Mouse (Mus musculus) cortical plate, adult 2 months (tissue): ENCODE measurements around the gene Bpifb3.

Experiments used
- CTCF ChIP-seq: fragments of 200-500 bp; IDR thresholded peaks from 2 replicates; pipeline ENCODE4 v1.5.1; 2011; ENCODE audit warnings: mild to moderate bottlenecking, control low read depth, low read length; ENCODE audit not compliant: insufficient read depth; ENCODE audit errors: extremely low read depth
- POLR2A ChIP-seq: fragments of 200-500 bp; IDR thresholded peaks from 2 replicates; pipeline ENCODE4 v1.6.1; 2011; ENCODE audit warnings: mild to moderate bottlenecking, low read length, control low read depth; ENCODE audit not compliant: insufficient read depth; ENCODE audit errors: extremely low read depth

GRCm38 (mm10) chr2:153944567-153944966 lies 26.5 kb downstream of the Bpifb3 start:
- TF ChIP-seq POLR2A: no peak
- TF ChIP-seq CTCF: no peak
